Mouse (Mus musculus) MEL (cell line): ENCODE measurements around the gene Tenm3.

ENCODE experiments used
- MYB ChIP-seq: IDR thresholded peaks from 2 replicates; pipeline ENCODE4 v1.6.1; 2011; ENCODE audit warnings: mild to moderate bottlenecking, low read depth, low read length, improper control_type of control experiment
- POLR2A ChIP-seq, 2 experiments: IDR thresholded peaks; 2 replicates each; pipeline ENCODE4 v1.6.1; 2011 to 2012; ENCODE audit warnings: low read length in 2 of 2, mild to moderate bottlenecking in 2 of 2, control low read depth in 1 of 2, improper control_type of control experiment in 1 of 2, low read depth in 1 of 2, moderate library complexity in 1 of 2; ENCODE audit not compliant: control insufficient read depth in 1 of 2, insufficient read depth in 1 of 2, poor library complexity in 1 of 2
- POLR2AphosphoS2 ChIP-seq: IDR thresholded peaks from 2 replicates; pipeline ENCODE4 v1.6.1; 2011; ENCODE audit warnings: low read length, improper control_type of control experiment

DNA sequence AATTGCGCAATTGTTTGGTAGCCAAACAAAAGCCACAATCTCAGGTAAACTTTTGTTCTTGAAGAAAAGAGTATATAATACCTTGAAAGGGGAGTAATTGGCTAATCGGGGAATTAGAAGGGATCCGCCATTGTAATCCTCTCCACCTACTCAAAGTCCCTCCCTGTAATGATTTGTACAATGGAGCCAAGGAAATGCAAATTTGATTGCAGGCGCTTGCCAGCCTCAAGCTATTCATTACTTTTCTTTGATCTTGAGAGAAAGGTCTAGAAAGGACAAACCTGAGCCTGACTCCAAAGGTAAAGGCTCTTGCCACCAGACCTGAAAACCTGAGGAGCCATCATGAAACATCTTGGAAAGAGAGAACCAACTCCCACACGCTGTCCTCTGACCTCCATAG is 91.8 kb downstream of the Tenm3 start:
- TF ChIP-seq POLR2AphosphoS2 = no peak
- TF ChIP-seq MYB = no peak
- no peak for TF ChIP-seq POLR2A (IDR thresholded peaks at IDR 0.05; ENCODE audit: control insufficient read depth in 1 of 2, insufficient read depth in 1 of 2, low read depth in 1 of 2, low read length in 2 of 2, poor library complexity in 1 of 2)
